In the genomic region with DNA sequence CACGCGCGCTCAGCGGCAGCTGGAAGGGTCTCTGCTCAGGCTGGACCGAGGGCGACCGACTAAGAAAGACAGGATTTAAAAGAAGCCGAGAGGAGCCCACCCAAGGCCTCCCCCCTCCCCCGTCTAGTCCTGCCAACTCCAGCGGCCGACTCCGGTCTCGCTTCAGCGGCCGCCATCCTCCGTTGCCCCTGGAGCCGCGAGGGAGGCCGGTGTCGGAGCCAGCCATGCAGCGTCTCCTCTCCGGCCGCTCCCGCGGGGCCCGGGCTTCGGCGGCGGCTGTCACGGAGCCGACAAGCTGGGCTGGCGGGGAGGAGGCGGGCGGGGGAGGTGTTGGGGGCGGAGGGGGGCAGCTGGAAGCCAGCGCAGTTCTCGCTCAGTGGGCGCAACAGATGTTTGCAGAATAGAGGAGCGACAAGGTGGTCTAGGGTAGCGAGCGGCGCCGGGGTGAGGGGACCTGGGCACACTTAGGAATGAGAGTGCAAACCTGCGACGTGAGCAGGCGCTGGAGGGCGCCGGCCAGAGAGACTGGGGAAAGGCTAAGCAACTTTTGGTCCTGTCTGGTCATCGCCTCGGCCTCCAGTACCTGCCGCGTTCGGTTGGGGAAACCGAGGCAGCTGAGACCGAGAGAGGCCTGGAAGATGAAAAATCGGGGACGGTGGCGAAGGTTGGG, we compare ENCODE assay signal across 8 mouse cellular contexts. TPM values are rescaled to one million over a fixed set of nuclear protein-coding genes. Genes with fewer than 3 reads are reported as not detected.
DNase-seq lines count a peak whose midpoint lies in the region; ATAC-seq and TF ChIP-seq lines count a peak whose summit lies in the region.

No protein-coding gene starts in this region.

- DNase-seq in lung, postnatal 0 days (ENCODE audit: low spot score), result no peak
- no peak for DNase-seq in lung, postnatal 10 days
- peak; percentile 55 for DNase-seq in forebrain, embryonic 10.5 days (ENCODE audit: extremely low spot score, low spot score)
- DNase-seq in frontal cortex, adult 2 months (ENCODE audit: extremely low spot score in 1 of 2, low spot score in 1 of 2), result no peak
- DNase-seq in right cerebral cortex, adult 18-20 months, result no peak

- no peak for TF ChIP-seq EP300 in lung, postnatal 0 days (IDR thresholded peaks at IDR 0.05)

- H3K4me2 ChIP-seq in lung, postnatal 0 days (replicated peaks; ENCODE audit: low read depth, low read length), result peak overlapping the region; percentile 54
- H3K4me2 ChIP-seq in intestine, postnatal 0 days (replicated peaks; ENCODE audit: low read depth), result peak overlapping the region; percentile 70
- peak overlapping the region; percentile 66 for H3K4me2 ChIP-seq in midbrain, embryonic 12.5 days (replicated peaks)

- H3K27ac ChIP-seq in lung, postnatal 0 days (ENCODE audit: low read length), result no peak overlapping the region
- peak overlapping the region; percentile 65 for H3K27ac ChIP-seq in forebrain, embryonic 10.5 days
- no peak overlapping the region for H3K27ac ChIP-seq in intestine, postnatal 0 days (ENCODE audit: low read depth, low read length)
- H3K27ac ChIP-seq in midbrain, embryonic 12.5 days (replicated peaks), result peak overlapping the region; percentile 66

- no peak for TF ChIP-seq CTCF in lung, postnatal 0 days (IDR thresholded peaks at IDR 0.05)
- TF ChIP-seq CTCF in intestine, postnatal 0 days (IDR thresholded peaks at IDR 0.05; ENCODE audit: low read depth), result no peak

- H3K9me3 ChIP-seq in lung, postnatal 0 days (ENCODE audit: low read length), result no peaks in the 10 kb centered on the region
- H3K9me3 ChIP-seq in forebrain, embryonic 10.5 days, result no peaks in the 10 kb centered on the region
- no peaks in the 10 kb centered on the region for H3K9me3 ChIP-seq in intestine, postnatal 0 days (ENCODE audit: control insufficient read depth)
- no peaks in the 10 kb centered on the region for H3K9me3 ChIP-seq in midbrain, embryonic 12.5 days

- WGBS in lung, postnatal 0 days, result 3% methylated on average over 33 of the region's 58 CpGs
- under 1% methylated on average over 48 of the region's 58 CpGs for WGBS in forebrain, embryonic 10.5 days
- under 1% methylated on average over 56 of the region's 58 CpGs for WGBS in intestine, postnatal 0 days
- under 1% methylated on average over 54 of the region's 58 CpGs for WGBS in midbrain, embryonic 12.5 days

- H3K4me3 ChIP-seq in lung, postnatal 0 days (ENCODE audit: low read depth, low read length), result peak overlapping the region; percentile 29
- H3K4me3 ChIP-seq in forebrain, embryonic 10.5 days, result peak overlapping the region; percentile 50
- H3K4me3 ChIP-seq in intestine, postnatal 0 days (ENCODE audit: low read depth, low read length), result peak overlapping the region; percentile 41
- peak overlapping the region; percentile 41 for H3K4me3 ChIP-seq in midbrain, embryonic 12.5 days

- peaks cover 3% of the 10 kb centered on the region; the same call in 1 of the 2 replicates for H3K4me1 ChIP-seq in lung, postnatal 0 days (ENCODE audit: insufficient read depth, low read depth, low read length)
- peaks cover 66% of the 10 kb centered on the region for H3K4me1 ChIP-seq in forebrain, embryonic 10.5 days
- H3K4me1 ChIP-seq in intestine, postnatal 0 days (replicated peaks; ENCODE audit: control insufficient read depth, insufficient read depth, low read length), result peaks cover 11% of the 10 kb centered on the region; the same call in 1 of the 2 replicates
- H3K4me1 ChIP-seq in midbrain, embryonic 12.5 days, result peaks cover 59% of the 10 kb centered on the region

- no peak for ATAC-seq in lung, postnatal 0 days
- no peak for ATAC-seq in intestine, postnatal 0 days
- peak; percentile 20; the same call in 1 of the 2 replicates for ATAC-seq in midbrain, embryonic 12.5 days (ENCODE audit: low FRiP score, low read depth)
- ATAC-seq in monocyte, adult 5-6 weeks (replicated peaks; ENCODE audit: insufficient number of reproducible peaks, low FRiP score, low TSS enrichment, poor library complexity, severe bottlenecking), result no peak

- peaks cover 69% of the 10 kb centered on the region for H3K27me3 ChIP-seq in lung, postnatal 0 days (replicated peaks; ENCODE audit: insufficient read depth, low read length)
- H3K27me3 ChIP-seq in forebrain, embryonic 10.5 days (ENCODE audit: poor library complexity, severe bottlenecking), result peaks cover 91% of the 10 kb centered on the region
- H3K27me3 ChIP-seq in intestine, postnatal 0 days (replicated peaks; ENCODE audit: control insufficient read depth, insufficient read depth, low read length), result peaks cover 65% of the 10 kb centered on the region
- peaks cover 89% of the 10 kb centered on the region for H3K27me3 ChIP-seq in midbrain, embryonic 12.5 days

- H3K36me3 ChIP-seq in lung, postnatal 0 days (ENCODE audit: insufficient read depth, low read length), result no peaks in the 10 kb centered on the region
- no peaks in the 10 kb centered on the region for H3K36me3 ChIP-seq in forebrain, embryonic 10.5 days (replicated peaks)
- H3K36me3 ChIP-seq in intestine, postnatal 0 days (ENCODE audit: control insufficient read depth, insufficient read depth), result no peaks in the 10 kb centered on the region
- no peaks in the 10 kb centered on the region for H3K36me3 ChIP-seq in midbrain, embryonic 12.5 days

- H3K9ac ChIP-seq in lung, postnatal 0 days (replicated peaks; ENCODE audit: low read depth), result no peak overlapping the region
- no peak overlapping the region; the same call in 1 of the 2 replicates for H3K9ac ChIP-seq in intestine, postnatal 0 days (ENCODE audit: low read depth, low read length)
- H3K9ac ChIP-seq in midbrain, embryonic 12.5 days (replicated peaks), result peak overlapping the region; percentile 45

RNA-seq across cellular contexts. Expression of gene Dnajc22, which starts 4.0 kb away (rescaled TPM):
- polyA plus RNA-seq in lung, postnatal 0 days (2015; fragmentation: Nextera tagmentation; extraction: Ambion mirVana), result 0.50 and 0.96 TPM in 2 replicates
- polyA plus RNA-seq in forebrain, embryonic 10.5 days (2016; fragmentation: Nextera tagmentation; extraction: Ambion mirVana), result 1.0 and 1.2 TPM in 2 replicates
- polyA plus RNA-seq in intestine, postnatal 0 days (2015; fragmentation: Nextera tagmentation; extraction: Ambion mirVana), result 52.9 and 55.7 TPM in 2 replicates
- 1.9 and 2.2 TPM in 2 replicates for polyA plus RNA-seq in midbrain, embryonic 12.5 days (2016; fragmentation: Nextera tagmentation; extraction: Ambion mirVana)
- polyA plus RNA-seq in frontal cortex, adult 2 months (2012; rRNA removed), result 0.06 TPM in 1 of 2 replicates, not detected in the other
- total RNA-seq in monocyte, adult 5-6 weeks (2017), result not detected in 3 replicates

RNA-seq across cellular contexts. Expression of gene C1ql4, which starts 9.3 kb away (rescaled TPM):
- polyA plus RNA-seq in lung, postnatal 0 days (2015; fragmentation: Nextera tagmentation; extraction: Ambion mirVana), result not detected in 2 replicates
- polyA plus RNA-seq in forebrain, embryonic 10.5 days (2016; fragmentation: Nextera tagmentation; extraction: Ambion mirVana), result 0.12 TPM in 1 of 2 replicates, not detected in the other
- polyA plus RNA-seq in intestine, postnatal 0 days (2015; fragmentation: Nextera tagmentation; extraction: Ambion mirVana), result 0.10 and 0.17 TPM in 2 replicates
- 18.2 and 19.9 TPM in 2 replicates for polyA plus RNA-seq in midbrain, embryonic 12.5 days (2016; fragmentation: Nextera tagmentation; extraction: Ambion mirVana)
- not detected in 2 replicates for polyA plus RNA-seq in frontal cortex, adult 2 months (2012; rRNA removed)
- total RNA-seq in monocyte, adult 5-6 weeks (2017), result not detected in 3 replicates

RNA-seq across cellular contexts. Expression of gene Troap, which starts 22.6 kb away (rescaled TPM):
- 0.95 and 0.99 TPM in 2 replicates for polyA plus RNA-seq in lung, postnatal 0 days (2015; fragmentation: Nextera tagmentation; extraction: Ambion mirVana)
- 51.1 and 53.1 TPM in 2 replicates for polyA plus RNA-seq in forebrain, embryonic 10.5 days (2016; fragmentation: Nextera tagmentation; extraction: Ambion mirVana)
- 4.8 TPM in 2 replicates for polyA plus RNA-seq in intestine, postnatal 0 days (2015; fragmentation: Nextera tagmentation; extraction: Ambion mirVana)
- 33.2 and 38.3 TPM in 2 replicates for polyA plus RNA-seq in midbrain, embryonic 12.5 days (2016; fragmentation: Nextera tagmentation; extraction: Ambion mirVana)
- 0.62 and 1.3 TPM in 2 replicates for polyA plus RNA-seq in frontal cortex, adult 2 months (2012; rRNA removed)
- 2.3 to 3.6 TPM in 2 of 3 replicates, not detected in the other for total RNA-seq in monocyte, adult 5-6 weeks (2017)

RNA-seq across cellular contexts. Expression of gene Spats2, which starts 28.8 kb away (rescaled TPM):
- 13.7 and 16.3 TPM in 2 replicates for polyA plus RNA-seq in lung, postnatal 0 days (2015; fragmentation: Nextera tagmentation; extraction: Ambion mirVana)
- polyA plus RNA-seq in forebrain, embryonic 10.5 days (2016; fragmentation: Nextera tagmentation; extraction: Ambion mirVana), result 53.5 and 56.5 TPM in 2 replicates
- 14.3 and 16.0 TPM in 2 replicates for polyA plus RNA-seq in intestine, postnatal 0 days (2015; fragmentation: Nextera tagmentation; extraction: Ambion mirVana)
- 65.3 and 73.7 TPM in 2 replicates for polyA plus RNA-seq in midbrain, embryonic 12.5 days (2016; fragmentation: Nextera tagmentation; extraction: Ambion mirVana)
- polyA plus RNA-seq in frontal cortex, adult 2 months (2012; rRNA removed), result 36.9 and 39.7 TPM in 2 replicates
- total RNA-seq in monocyte, adult 5-6 weeks (2017), result not detected in 3 replicates

RNA-seq across cellular contexts. Expression of gene Prph, which starts 42.0 kb away (rescaled TPM):
- 0.32 and 0.42 TPM in 2 replicates for polyA plus RNA-seq in lung, postnatal 0 days (2015; fragmentation: Nextera tagmentation; extraction: Ambion mirVana)
- 0.20 and 0.33 TPM in 2 replicates for polyA plus RNA-seq in forebrain, embryonic 10.5 days (2016; fragmentation: Nextera tagmentation; extraction: Ambion mirVana)
- 29.8 and 32.7 TPM in 2 replicates for polyA plus RNA-seq in intestine, postnatal 0 days (2015; fragmentation: Nextera tagmentation; extraction: Ambion mirVana)
- 5.4 and 8.1 TPM in 2 replicates for polyA plus RNA-seq in midbrain, embryonic 12.5 days (2016; fragmentation: Nextera tagmentation; extraction: Ambion mirVana)
- polyA plus RNA-seq in frontal cortex, adult 2 months (2012; rRNA removed), result 0.69 and 0.90 TPM in 2 replicates
- total RNA-seq in monocyte, adult 5-6 weeks (2017), result 1.1 TPM in 1 of 3 replicates, not detected in the others

Comparison
In these comparisons a context has a peak if more than half of its experiments do, and no peak if none do; other contexts are left out.
1. H3K27ac ChIP-seq: peak in forebrain, embryonic 10.5 days (single experiment) and midbrain, embryonic 12.5 days (single experiment); none in lung, postnatal 0 days (single experiment) and intestine, postnatal 0 days (single experiment).
2. RNA of gene Dnajc22, which starts 4.0 kb away (polyA plus RNA-seq): 52.9 to 55.7 TPM in intestine, postnatal 0 days; 1.9 to 2.2 TPM in midbrain, embryonic 12.5 days, 1.0 to 1.2 TPM in forebrain, embryonic 10.5 days, 0.50 to 0.96 TPM in lung, postnatal 0 days and 0.06 TPM in frontal cortex, adult 2 months; every median in the first group is over 10 times any median in the second.
3. RNA of gene C1ql4, which starts 9.3 kb away (polyA plus RNA-seq): 18.2 to 19.9 TPM in midbrain, embryonic 12.5 days; 0.12 TPM in forebrain, embryonic 10.5 days, 0.10 to 0.17 TPM in intestine, postnatal 0 days, not detected in frontal cortex, adult 2 months and not detected in lung, postnatal 0 days; every median in the first group is over 10 times any median in the second.
4. Peak in every context shown above with its lines, with median percentiles within 50 percentile points of each other: H3K4me2 ChIP-seq and H3K4me3 ChIP-seq.